Mouse (Mus musculus) erythroblast, embryonic 14.5 days (primary cell): ENCODE measurements around the gene Zscan12.

Experiments used
- GATA1 ChIP-seq: IDR thresholded peaks from 2 replicates; pipeline ENCODE4 v1.6.1; 2012; ENCODE audit warnings: low read length, inconsistent platforms, mixed read lengths
- TAL1 ChIP-seq: IDR thresholded peaks from 3 replicates; pipeline ENCODE4 v1.6.1; 2012; ENCODE audit warnings: low read length, inconsistent platforms, mixed read lengths

GRCm38 (mm10) chr13:21415266-21415665 lies 52.6 kb downstream of the Zscan12 start:
- TF ChIP-seq GATA1 (peak; percentile 46), TAL1 (no peak)
